Mouse (Mus musculus) CH12.LX (cell line): Measurements from ENCODE around the gene 9930022D16Rik. TPM values are rescaled to one million over a fixed set of nuclear protein-coding genes. Genes with fewer than 3 reads are reported as not detected.

Experiments
- DNase-seq: peaks from one replicate; pipeline ENCODE4 v3.0.0-alpha.2; 2013; ENCODE audit errors: extremely low read depth
- H3K27ac ChIP-seq: 2 replicates; pipeline ENCODE4 v1.5.1; 2012; ENCODE audit warnings: low read depth, mild to moderate bottlenecking, control low read depth, moderate library complexity; ENCODE audit not compliant: insufficient read depth
- H3K27me3 ChIP-seq: replicated peaks from 2 replicates; pipeline ENCODE3; 2012; ENCODE audit warnings: inconsistent platforms
- H3K36me3 ChIP-seq, 2 experiments: replicated peaks in 1 of 2; 2 replicates each; pipeline versions ENCODE3 to v1.6.1; 2012; ENCODE audit warnings: inconsistent platforms in 1 of 2, low read length in 1 of 2, mild to moderate bottlenecking in 1 of 2, mixed read lengths in 1 of 2, moderate library complexity in 1 of 2; ENCODE audit not compliant: control insufficient read depth in 1 of 2, insufficient read depth in 1 of 2
- H3K4me1 ChIP-seq, 2 experiments: 2 replicates each; pipeline ENCODE4 v1.6.1; 2012; ENCODE audit warnings: inconsistent platforms in 1 of 2, moderate library complexity in 1 of 2; ENCODE audit not compliant: insufficient read depth in 2 of 2, control insufficient read depth in 1 of 2
- H3K4me2 ChIP-seq: 2 replicates; pipeline ENCODE4 v1.6.1; 2012; ENCODE audit warnings: low read depth, mild to moderate bottlenecking, control low read depth; ENCODE audit not compliant: poor library complexity, insufficient read depth, severe bottlenecking
- H3K4me3 ChIP-seq, 3 experiments: fragments of 150-350 bp in 1 of 3; sonication (generic) in 1 of 3; replicated peaks in 1 of 3; 2 replicates each; pipeline versions ENCODE3 to v1.5.1; 2011 to 2012; ENCODE audit warnings: low read depth in 2 of 3, low read length in 2 of 3, mild to moderate bottlenecking in 2 of 3, moderate library complexity in 2 of 3, control low read depth in 1 of 3, improper control_type of control experiment in 1 of 3, inconsistent platforms in 1 of 3, mixed read lengths in 1 of 3; ENCODE audit not compliant: poor library complexity in 1 of 3
- H3K79me2 ChIP-seq: replicated peaks from 2 replicates; pipeline ENCODE4 v1.6.1; 2012; ENCODE audit warnings: mild to moderate bottlenecking, moderate library complexity; ENCODE audit not compliant: control insufficient read depth, poor library complexity, insufficient read depth, severe bottlenecking; ENCODE audit errors: extremely low read depth
- H3K9ac ChIP-seq: 2 replicates; pipeline ENCODE4 v1.6.1; 2012; ENCODE audit warnings: low read depth, mild to moderate bottlenecking, control low read depth, moderate library complexity; ENCODE audit not compliant: insufficient read depth
- H3K9me3 ChIP-seq: replicated peaks from 2 replicates; pipeline ENCODE3; 2012; ENCODE audit warnings: low read length, inconsistent platforms, mixed read lengths
- BHLHE40 ChIP-seq: IDR thresholded peaks from 2 replicates; pipeline ENCODE4 v1.6.1; 2011; ENCODE audit warnings: mild to moderate bottlenecking, low read depth, low read length, improper control_type of control experiment
- CTCF ChIP-seq, 2 experiments: IDR thresholded peaks in 1 of 2; conservative IDR thresholded peaks in 1 of 2; 2 replicates each; pipeline ENCODE4 v1.5.1; 2011 to 2012; ENCODE audit warnings: low read depth in 2 of 2, low read length in 2 of 2, improper control_type of control experiment in 1 of 2, inconsistent platforms in 1 of 2, mild to moderate bottlenecking in 1 of 2, moderate library complexity in 1 of 2
- ELF1 ChIP-seq: IDR thresholded peaks from 2 replicates; pipeline ENCODE4 v1.6.1; 2014; ENCODE audit warnings: low read depth, mild to moderate bottlenecking, inconsistent platforms, low read length, improper control_type of control experiment
- EP300 ChIP-seq: IDR thresholded peaks from 2 replicates; pipeline ENCODE4 v1.6.1; 2011; ENCODE audit warnings: low read length, improper control_type of control experiment
- ETS1 ChIP-seq: conservative IDR thresholded peaks from 2 replicates; pipeline ENCODE4 v1.6.1; 2012; ENCODE audit warnings: low read depth, mild to moderate bottlenecking, inconsistent platforms, low read length, improper control_type of control experiment, moderate library complexity
- HCFC1 ChIP-seq: IDR thresholded peaks from 2 replicates; pipeline ENCODE4 v1.6.1; 2012; ENCODE audit warnings: low read depth, mild to moderate bottlenecking, inconsistent platforms, low read length, improper control_type of control experiment
- IRF4 ChIP-seq: IDR thresholded peaks from 2 replicates; pipeline ENCODE4 v1.6.1; 2014; ENCODE audit warnings: low read depth, mild to moderate bottlenecking, inconsistent platforms, low read length, improper control_type of control experiment
- JUND ChIP-seq: conservative IDR thresholded peaks from 2 replicates; pipeline ENCODE4 v1.6.1; 2011; ENCODE audit warnings: low read depth, low read length, improper control_type of control experiment
- KAT2A ChIP-seq: IDR thresholded peaks from 2 replicates; pipeline ENCODE4 v1.6.1; 2012; ENCODE audit warnings: low read length, improper control_type of control experiment, inconsistent platforms; ENCODE audit not compliant: insufficient replicate concordance
- MAFK ChIP-seq: IDR thresholded peaks from 2 replicates; pipeline ENCODE4 v1.6.1; 2011; ENCODE audit warnings: low read length, improper control_type of control experiment; ENCODE audit not compliant: insufficient replicate concordance
- MAX ChIP-seq: IDR thresholded peaks from 2 replicates; pipeline ENCODE4 v1.6.1; 2011; ENCODE audit warnings: low read length, improper control_type of control experiment
- MAZ ChIP-seq: IDR thresholded peaks from 2 replicates; pipeline ENCODE4 v1.6.1; 2012; ENCODE audit warnings: low read depth, mild to moderate bottlenecking, inconsistent platforms, low read length, improper control_type of control experiment, moderate library complexity
- MEF2A ChIP-seq: IDR thresholded peaks from 2 replicates; pipeline ENCODE4 v1.6.1; 2014; ENCODE audit warnings: low read depth, mild to moderate bottlenecking, inconsistent platforms, low read length, improper control_type of control experiment, borderline replicate concordance
- MXI1 ChIP-seq: IDR thresholded peaks from 2 replicates; pipeline ENCODE4 v1.6.1; 2011; ENCODE audit warnings: mild to moderate bottlenecking, low read depth, low read length, improper control_type of control experiment
- MYC ChIP-seq: IDR thresholded peaks from 2 replicates; pipeline ENCODE4 v1.6.1; 2011; ENCODE audit warnings: low read depth, mild to moderate bottlenecking, improper control_type of control experiment, low read length
- NELFE ChIP-seq: IDR thresholded peaks from 2 replicates; pipeline ENCODE4 v1.6.1; 2011; ENCODE audit warnings: low read depth, low read length, improper control_type of control experiment
- NRF1 ChIP-seq: IDR thresholded peaks from 2 replicates; pipeline ENCODE4 v1.6.1; 2014; ENCODE audit warnings: low read depth, mild to moderate bottlenecking, inconsistent platforms, low read length, improper control_type of control experiment, moderate library complexity
- POLR2A ChIP-seq: IDR thresholded peaks from 2 replicates; pipeline ENCODE4 v1.6.1; 2011; ENCODE audit warnings: low read depth, mild to moderate bottlenecking, improper control_type of control experiment, low read length
- POLR2AphosphoS2 ChIP-seq: IDR thresholded peaks from 2 replicates; pipeline ENCODE4 v1.6.1; 2011; ENCODE audit warnings: low read depth, low read length, improper control_type of control experiment
- RAD21 ChIP-seq: IDR thresholded peaks from 2 replicates; pipeline ENCODE4 v1.6.1; 2011; ENCODE audit warnings: low read depth, mild to moderate bottlenecking, low read length, improper control_type of control experiment, moderate library complexity
- SMC3 ChIP-seq: IDR thresholded peaks from 2 replicates; pipeline ENCODE4 v1.6.1; 2011; ENCODE audit warnings: low read depth, low read length, improper control_type of control experiment
- TBP ChIP-seq: conservative IDR thresholded peaks from 2 replicates; pipeline ENCODE4 v1.6.1; 2011; ENCODE audit warnings: low read depth, low read length, improper control_type of control experiment
- TCF12 ChIP-seq: IDR thresholded peaks from 2 replicates; pipeline ENCODE4 v1.6.1; 2014; ENCODE audit warnings: low read depth, mild to moderate bottlenecking, inconsistent platforms, low read length, improper control_type of control experiment
- ZC3H11A ChIP-seq: IDR thresholded peaks from 2 replicates; pipeline ENCODE4 v1.6.1; 2012; ENCODE audit warnings: low read depth, mild to moderate bottlenecking, inconsistent platforms, low read length, improper control_type of control experiment
- ZKSCAN1 ChIP-seq: IDR thresholded peaks from 2 replicates; pipeline ENCODE4 v1.6.1; 2012; ENCODE audit warnings: low read depth, inconsistent platforms, low read length, improper control_type of control experiment, borderline replicate concordance
- ZMIZ1 ChIP-seq: IDR thresholded peaks from 2 replicates; pipeline ENCODE4 v1.6.1; 2012; ENCODE audit warnings: low read depth, mild to moderate bottlenecking, inconsistent platforms, low read length, improper control_type of control experiment
- ZNF384 ChIP-seq: IDR thresholded peaks from 2 replicates; pipeline ENCODE4 v1.6.1; 2012; ENCODE audit warnings: low read depth, low read length, improper control_type of control experiment, inconsistent platforms
- dilution Hi-C: fragments of 300-500 bp; cut with MboI; formaldehyde crosslinking; loops from 2 replicates; pipeline ENCODE4 v1.14.3; 2020; ENCODE audit warnings: low sequenced_read_pairs; ENCODE audit not compliant: extremely low pct_unique_long_range_greater_than_20kb, extremely low pct_ligation_motif_present
- in situ Hi-C: fragments of 300-500 bp; cut with MboI; formaldehyde crosslinking; loops from 3 replicates; pipeline ENCODE4 v1.14.3; 2019; ENCODE audit warnings: low sequenced_read_pairs, low pct_ligation_motif_present, low pct_unique_long_range_greater_than_20kb, mixed read lengths
- polyA plus RNA-seq: library from polyadenylated mRNA; unstranded; fragments of >175 nt; gene quantifications from 2 replicates; pipeline ENCODE4 v1.2.1, GENCODE M21; 2012; ENCODE audit warnings: low read depth; ENCODE audit not compliant: insufficient read length
- total RNA-seq, 2 experiments: library from RNA; depleted of rRNA; stranded (reverse); fragments of 300-350 nt in 1 of 2; fragments of >200 nt in 1 of 2; gene quantifications; 2 replicates each; pipeline ENCODE4 v1.2.3; 2012 to 2014

Gene 9930022D16Rik
- total and polyA plus RNA-seq, 3 experiments, result 0.08 TPM; not detected in 1

GRCm38 (mm10) chr11:109439209-109439608 is 25.5 kb downstream of the 9930022D16Rik start:
- no peak for DNase-seq
- TF ChIP-seq BHLHE40 (no peak), ZKSCAN1 (no peak), POLR2AphosphoS2 (no peak), MAFK (no peak), KAT2A (no peak), MYC (no peak), POLR2A (no peak), MEF2A (no peak), ZMIZ1 (no peak), RAD21 (no peak), HCFC1 (no peak), ZNF384 (no peak)
- Histone ChIP-seq H3K27me3 (no peaks in the 10 kb centered on the region), H3K4me2 (peak overlapping the region; percentile 62; the same call in 1 of the 2 replicates), H3K9ac (peak overlapping the region; percentile 47), H3K4me3 (peak overlapping the region in 2 of 3 experiments; percentile 54 to 58), H3K4me1 (peaks cover 10 to 38% of the 10 kb centered on the region in 2 experiments), H3K27ac (no peak overlapping the region), H3K9me3 (no peaks in the 10 kb centered on the region), H3K36me3 (peaks cover 3 to 36% of the 10 kb centered on the region in 2 experiments), H3K79me2 (no peaks in the 10 kb centered on the region)
- dilution Hi-C loops, result no loop called here
- in situ Hi-C loops, result no loop called here

DNA sequence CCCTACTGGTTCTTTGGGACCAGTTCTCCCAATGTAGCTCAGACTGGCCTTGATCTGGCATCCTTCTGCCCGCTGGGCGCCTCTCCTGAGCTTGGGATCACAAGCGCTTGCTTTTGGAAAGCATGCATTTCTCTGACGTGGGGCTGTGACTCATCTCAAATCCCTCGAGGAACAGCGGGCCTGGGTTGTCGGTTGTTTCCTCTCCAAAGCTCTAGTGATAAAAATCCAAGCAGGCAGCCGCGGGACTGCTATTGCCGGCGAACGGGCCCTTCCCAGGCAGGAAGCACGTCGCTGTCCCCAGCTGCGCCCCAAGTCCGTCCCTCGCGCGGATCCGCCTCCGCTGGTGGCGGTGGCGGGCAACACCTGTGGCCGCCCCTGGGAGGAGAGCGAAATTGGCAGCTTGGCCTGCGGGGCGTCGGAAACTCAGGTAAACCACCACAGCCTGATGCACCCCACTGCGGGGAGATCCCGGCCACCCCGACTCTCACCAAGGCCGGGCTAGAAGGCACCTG is 26.2 kb downstream of the 9930022D16Rik start:
- no peaks in the 10 kb centered on the region for H3K9me3 ChIP-seq
- H3K4me2 ChIP-seq, result peak overlapping the region; percentile 62
- H3K4me1 ChIP-seq, result peaks cover 6 to 32% of the 10 kb centered on the region in 2 experiments
- TF ChIP-seq IRF4 (0 out of 2 replicates have a peak, but pooled peaks have one; percentile 16), ELF1 (peak; percentile 76), ZC3H11A (no peak), ZKSCAN1 (no peak), KAT2A (0 out of 2 replicates have a peak, but pooled peaks have one; percentile 54), TCF12 (peak; percentile 77), MEF2A (peak; percentile 57), BHLHE40 (peak; percentile 20; the same call in 1 of the 2 replicates), NRF1 (peak; percentile 44; the same call in 1 of the 2 replicates), CTCF (conservative IDR thresholded peaks at IDR 0.05 in 1 of 2, IDR thresholded peaks at IDR 0.05 in 1 of 2; ENCODE audit: low read depth in 2 of 2, low read length in 2 of 2) (0 out of 4 replicates have a peak, but pooled peaks of 1 of the 2 experiments have one; percentile 14), HCFC1 (peak; percentile 77), POLR2A (peak; percentile 64; the same call in 1 of the 2 replicates), ZNF384 (no peak), MAZ (no peak), MXI1 (peak; percentile 62; the same call in 1 of the 2 replicates), NELFE (peak; percentile 55; the same call in 1 of the 2 replicates), TBP (0 out of 2 replicates have a peak, but pooled peaks have one; percentile 28), EP300 (peak; percentile 5; the same call in 1 of the 2 replicates), ZMIZ1 (no peak), MAX (peak; percentile 97), ETS1 (peak; percentile 39; the same call in 1 of the 2 replicates), SMC3 (peak; percentile 29), JUND (0 out of 2 replicates have a peak, but pooled peaks have one; percentile 11)
- H3K27me3 ChIP-seq, result no peaks in the 10 kb centered on the region
- H3K4me3 ChIP-seq, result peak overlapping the region; percentile 54 to 74 (median 58)
- dilution Hi-C loops (no loop called here), in situ Hi-C loops (loop anchor here (5.0 to 10.0 kb wide), 2 partner anchors 193 to 415 kb away; no protein-coding TSS in a partner anchor)
- peak; percentile 82 for DNase-seq
- H3K9ac ChIP-seq, result peak overlapping the region; percentile 47
- H3K79me2 ChIP-seq, result no peaks in the 10 kb centered on the region
- H3K36me3 ChIP-seq, result peaks cover 3 to 30% of the 10 kb centered on the region in 2 experiments
- peak overlapping the region; percentile 1; the same call in 1 of the 2 replicates for H3K27ac ChIP-seq
